Mouse (Mus musculus): ENCODE results near the gene Nmu. TPM values are rescaled to one million over a fixed set of nuclear protein-coding genes. Genes with fewer than 3 reads are reported as not detected.

Nmu gene
- polyA plus RNA-seq, 1 experiment from 2014 or later = not detected

- ATAC-seq (replicated peaks; ENCODE audit: low FRiP score, low read depth) (no peak), DNase-seq (ENCODE audit: low spot score) (no peak)
- no peaks in the 10 kb centered on the region for H3K36me3 ChIP-seq (ENCODE audit: insufficient read depth, low read length)
- no peak overlapping the region for H3K9ac ChIP-seq (ENCODE audit: low read depth, low read length)
- peak; percentile 17; the same call in 1 of the 2 replicates for TF ChIP-seq CTCF (IDR thresholded peaks at IDR 0.05; ENCODE audit: low read depth)
- 80% methylated on average over 5 of the region's 5 CpGs for WGBS
- no peak overlapping the region for H3K27ac ChIP-seq
- no peaks in the 10 kb centered on the region for H3K9me3 ChIP-seq (replicated peaks; ENCODE audit: low read length)
- H3K27me3 ChIP-seq (ENCODE audit: insufficient read depth, low read length) = no peaks in the 10 kb centered on the region
- H3K4me3 ChIP-seq (replicated peaks; ENCODE audit: low read depth, low read length) = no peak overlapping the region
- H3K4me2 ChIP-seq (ENCODE audit: low read length) = no peak overlapping the region
- H3K4me1 ChIP-seq (replicated peaks; ENCODE audit: insufficient read depth, low read length) = no peaks in the 10 kb centered on the region
Measured at GRCm38 (mm10) chr5:76287062-76287461, 76.5 kb downstream of the Nmu start.

GRCm38 (mm10) chr5:76285699-76286098, 77.9 kb downstream of the Nmu start:
- H3K4me2 ChIP-seq (ENCODE audit: low read length) = no peak overlapping the region
- no peak overlapping the region for H3K4me3 ChIP-seq (replicated peaks; ENCODE audit: low read depth, low read length)
- DNase-seq (ENCODE audit: low spot score) (no peak), ATAC-seq (replicated peaks; ENCODE audit: low FRiP score, low read depth) (no peak)
- no peak overlapping the region for H3K27ac ChIP-seq
- TF ChIP-seq CTCF (IDR thresholded peaks at IDR 0.05; ENCODE audit: low read depth) = no peak
- H3K9me3 ChIP-seq (replicated peaks; ENCODE audit: low read length) = no peaks in the 10 kb centered on the region
- no peaks in the 10 kb centered on the region for H3K36me3 ChIP-seq (ENCODE audit: insufficient read depth, low read length)
- H3K9ac ChIP-seq (ENCODE audit: low read depth, low read length) = no peak overlapping the region
- no peaks in the 10 kb centered on the region for H3K4me1 ChIP-seq (replicated peaks; ENCODE audit: insufficient read depth, low read length)
- 64% methylated on average over 4 of the region's 4 CpGs for WGBS
- no peaks in the 10 kb centered on the region for H3K27me3 ChIP-seq (ENCODE audit: insufficient read depth, low read length)

DNA sequence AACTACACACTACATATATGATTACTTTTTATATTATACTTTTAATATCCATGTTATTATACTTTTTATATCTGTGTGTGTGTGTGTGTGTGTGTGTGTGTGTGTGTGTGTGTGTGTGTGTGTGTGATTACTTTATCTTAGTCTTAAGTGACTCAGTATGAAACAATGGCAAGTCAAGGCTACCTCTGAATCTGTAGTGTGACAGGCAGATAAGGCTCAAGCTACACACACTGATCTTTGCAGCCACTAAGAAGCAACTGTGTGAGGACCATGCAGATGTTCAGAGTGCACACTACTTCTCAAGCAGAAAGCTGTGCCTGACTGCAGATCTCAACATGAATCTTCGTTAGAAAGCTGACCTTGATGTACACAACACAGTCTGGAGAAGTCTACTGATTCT, 79.7 kb downstream of the Nmu start:
- no peak overlapping the region for H3K27ac ChIP-seq
- no peak overlapping the region for H3K9ac ChIP-seq (ENCODE audit: low read depth, low read length)
- H3K4me1 ChIP-seq (replicated peaks; ENCODE audit: insufficient read depth, low read length) = no peaks in the 10 kb centered on the region
- H3K36me3 ChIP-seq (ENCODE audit: insufficient read depth, low read length) = no peaks in the 10 kb centered on the region
- DNase-seq (ENCODE audit: low spot score) (no peak), ATAC-seq (replicated peaks; ENCODE audit: low FRiP score, low read depth) (no peak)
- TF ChIP-seq CTCF (IDR thresholded peaks at IDR 0.05; ENCODE audit: low read depth) = no peak
- H3K27me3 ChIP-seq (ENCODE audit: insufficient read depth, low read length) = no peaks in the 10 kb centered on the region
- H3K9me3 ChIP-seq (replicated peaks; ENCODE audit: low read length) = no peaks in the 10 kb centered on the region
- H3K4me2 ChIP-seq (ENCODE audit: low read length) = no peak overlapping the region
- WGBS = 80% methylated on average over 1 of the region's 1 CpGs
- H3K4me3 ChIP-seq (replicated peaks; ENCODE audit: low read depth, low read length) = no peak overlapping the region

Other genes starting within 250 kb of the Nmu start
- gene Srd5a3, start 223.5 kb downstream of the Nmu start, polyA plus RNA-seq (2015; fragmentation: Nextera tagmentation; extraction: Ambion mirVana) = 43.3 and 43.6 TPM in 2 replicates
- gene Tmem165, start 179.9 kb downstream of the Nmu start, polyA plus RNA-seq (2015; fragmentation: Nextera tagmentation; extraction: Ambion mirVana) = 110 and 127 TPM in 2 replicates
- 7.9 TPM in 2 replicates for gene Clock, start 59.0 kb downstream of the Nmu start, polyA plus RNA-seq (2015; fragmentation: Nextera tagmentation; extraction: Ambion mirVana)
- gene Pdcl2, start 32.6 kb downstream of the Nmu start, polyA plus RNA-seq (2015; fragmentation: Nextera tagmentation; extraction: Ambion mirVana) = not detected in 2 replicates
- not detected in 2 replicates for gene Gm7271, start 120.3 kb upstream of the Nmu start, polyA plus RNA-seq (2015; fragmentation: Nextera tagmentation; extraction: Ambion mirVana)
- 22.1 and 24.7 TPM in 2 replicates for gene Exoc1, start 165.5 kb upstream of the Nmu start, polyA plus RNA-seq (2015; fragmentation: Nextera tagmentation; extraction: Ambion mirVana)
- gene Cep135, start 224.9 kb upstream of the Nmu start, polyA plus RNA-seq (2015; fragmentation: Nextera tagmentation; extraction: Ambion mirVana) = 3.7 and 4.3 TPM in 2 replicates

Data from kidney, postnatal 0 days (tissue).